Mouse (Mus musculus) erythroblast, embryonic 14.5 days (primary cell): ENCODE data around the gene Nacc2. TPM values are rescaled to one million over a fixed set of nuclear protein-coding genes. Genes with fewer than 3 reads are reported as not detected.
A peak's percentile ranks its signal among the peaks of the same experiment; 100 is the strongest.

Source experiments
- H3K27me3 ChIP-seq: 2 replicates; pipeline ENCODE4 v1.6.1; 2012; ENCODE audit warnings: inconsistent platforms; ENCODE audit not compliant: control insufficient read depth
- H3K36me3 ChIP-seq: 2 replicates; pipeline ENCODE4 v1.6.1; 2012; ENCODE audit warnings: mild to moderate bottlenecking, inconsistent platforms; ENCODE audit not compliant: control insufficient read depth
- H3K4me1 ChIP-seq: 2 replicates; pipeline ENCODE4 v1.6.1; 2012; ENCODE audit warnings: inconsistent platforms; ENCODE audit not compliant: control insufficient read depth
- H3K4me3 ChIP-seq: replicated peaks from 2 replicates; pipeline ENCODE3; 2012; ENCODE audit warnings: moderate library complexity, mild to moderate bottlenecking, inconsistent platforms
- H3K9me3 ChIP-seq: 2 replicates; pipeline ENCODE4 v1.6.1; 2012; ENCODE audit warnings: low read length, inconsistent platforms, mixed read lengths; ENCODE audit not compliant: control insufficient read depth
- GATA1 ChIP-seq: IDR thresholded peaks from 2 replicates; pipeline ENCODE4 v1.6.1; 2012; ENCODE audit warnings: low read length, inconsistent platforms, mixed read lengths
- TAL1 ChIP-seq: IDR thresholded peaks from 3 replicates; pipeline ENCODE4 v1.6.1; 2012; ENCODE audit warnings: low read length, inconsistent platforms, mixed read lengths
- polyA plus RNA-seq: library from polyadenylated mRNA; stranded (reverse); fragments of >175 nt; gene quantifications from 2 replicates; pipeline ENCODE4 v1.2.3, GENCODE M21; 2012

The Nacc2 gene
- polyA plus RNA-seq, 1 experiment: 0.17 TPM

GRCm38 (mm10) chr2:26140903-26141302 is 17.9 kb upstream of the Nacc2 start:
- Histone ChIP-seq H3K4me3 (peak overlapping the region; percentile 87), H3K9me3 (no peaks in the 10 kb centered on the region), H3K27me3 (no peaks in the 10 kb centered on the region), H3K36me3 (peaks cover 59% of the 10 kb centered on the region), H3K4me1 (peaks cover 57% of the 10 kb centered on the region)
- TF ChIP-seq TAL1 (no peak), GATA1 (no peak)

- peaks cover 58% of the 10 kb centered on the region for H3K4me1 ChIP-seq
- H3K4me3 ChIP-seq: peak overlapping the region; percentile 87
- TF ChIP-seq GATA1 (no peak), TAL1 (no peak)
- H3K36me3 ChIP-seq: peaks cover 63% of the 10 kb centered on the region
- no peaks in the 10 kb centered on the region for H3K27me3 ChIP-seq
- no peaks in the 10 kb centered on the region for H3K9me3 ChIP-seq
Observed at GRCm38 (mm10) chr2:26140292-26140819, 17.3 kb upstream of the Nacc2 start.

DNA sequence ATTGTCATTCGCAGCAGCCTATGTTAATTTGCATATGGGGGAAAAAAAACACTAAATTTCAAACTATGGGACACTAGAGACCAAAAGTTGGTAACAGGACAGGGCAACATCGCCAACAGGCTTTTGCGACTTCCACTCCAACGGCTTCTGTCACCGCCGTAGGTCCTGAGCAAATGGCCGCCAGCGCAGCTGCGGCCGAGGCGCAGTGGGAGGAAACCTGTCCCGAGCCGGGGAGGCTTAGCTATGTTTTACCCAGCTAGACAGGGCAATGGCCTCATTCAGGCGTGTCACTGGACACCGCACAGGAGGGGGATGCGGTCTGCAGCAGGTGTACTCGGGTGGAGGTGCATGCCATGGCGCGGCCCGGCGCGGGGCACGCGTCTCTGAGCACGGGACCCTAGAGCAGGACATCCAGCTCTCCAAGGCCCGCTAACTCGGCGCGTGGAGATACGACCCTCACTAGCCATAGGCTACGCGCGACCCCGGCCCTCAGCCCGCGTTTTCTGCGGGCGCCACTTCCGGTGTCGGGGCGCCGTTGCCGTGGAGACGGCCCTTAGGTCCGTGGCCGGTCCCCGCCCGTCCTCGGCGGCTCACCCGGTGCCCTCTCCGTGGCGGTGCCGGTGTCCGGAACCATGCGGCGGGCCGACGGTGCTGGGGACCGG is 16.7 kb upstream of the Nacc2 start:
- H3K27me3 ChIP-seq: no peaks in the 10 kb centered on the region
- no peaks in the 10 kb centered on the region for H3K9me3 ChIP-seq
- peaks cover 64% of the 10 kb centered on the region for H3K4me1 ChIP-seq
- H3K36me3 ChIP-seq: peaks cover 66% of the 10 kb centered on the region
- peak overlapping the region; percentile 87 for H3K4me3 ChIP-seq
- TF ChIP-seq TAL1 (no peak), GATA1 (no peak)

- TF ChIP-seq TAL1 (no peak), GATA1 (no peak)
- H3K36me3 ChIP-seq: peaks cover 63% of the 10 kb centered on the region
- H3K4me3 ChIP-seq: peak overlapping the region; percentile 87
- H3K4me1 ChIP-seq: peaks cover 68% of the 10 kb centered on the region
- H3K27me3 ChIP-seq: no peaks in the 10 kb centered on the region
- no peaks in the 10 kb centered on the region for H3K9me3 ChIP-seq
Observed at GRCm38 (mm10) chr2:26139034-26139544, 16.1 kb upstream of the Nacc2 start.

- no peak for TF ChIP-seq TAL1
- TF ChIP-seq GATA1: peak; percentile 32; the same call in 1 of the 2 replicates
- H3K4me3 ChIP-seq: peak overlapping the region; percentile 87
- peaks cover 57% of the 10 kb centered on the region for H3K36me3 ChIP-seq
- H3K27me3 ChIP-seq: no peaks in the 10 kb centered on the region
- H3K4me1 ChIP-seq: peaks cover 74% of the 10 kb centered on the region
- H3K9me3 ChIP-seq: no peaks in the 10 kb centered on the region
Observed at GRCm38 (mm10) chr2:26138252-26139033, 15.4 kb upstream of the Nacc2 start.

DNA sequence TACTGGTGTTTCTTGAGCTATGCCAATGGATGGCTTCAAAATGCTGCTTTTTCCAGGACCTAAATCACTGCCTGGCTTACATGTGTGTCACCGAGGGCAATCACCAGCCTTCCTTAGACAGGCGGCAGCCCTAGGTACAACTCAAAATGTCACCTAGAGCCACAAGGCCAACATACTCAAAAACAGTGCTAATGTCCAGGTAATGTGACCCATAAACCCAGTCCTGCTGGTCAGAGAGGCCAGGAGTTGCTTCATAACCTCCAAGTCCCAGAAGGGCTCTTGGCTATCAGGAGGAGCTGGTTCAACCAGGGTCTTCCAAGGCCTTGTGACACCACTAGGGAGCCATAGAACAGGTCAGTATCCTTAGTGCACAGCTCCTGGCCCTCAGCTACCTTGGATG is 11.6 kb upstream of the Nacc2 start:
- peaks cover 77% of the 10 kb centered on the region for H3K4me1 ChIP-seq
- H3K36me3 ChIP-seq: peaks cover 47% of the 10 kb centered on the region
- H3K4me3 ChIP-seq: no peak overlapping the region
- no peaks in the 10 kb centered on the region for H3K27me3 ChIP-seq
- TF ChIP-seq TAL1: no peak
- TF ChIP-seq GATA1: no peak
- H3K9me3 ChIP-seq: peaks cover 2% of the 10 kb centered on the region

GRCm38 (mm10) chr2:26132628-26133551 is 9.9 kb upstream of the Nacc2 start:
- H3K36me3 ChIP-seq: peaks cover 38% of the 10 kb centered on the region
- peaks cover 7% of the 10 kb centered on the region for H3K9me3 ChIP-seq
- peak overlapping the region; percentile 42 for H3K4me3 ChIP-seq
- TF ChIP-seq GATA1 (no peak), TAL1 (no peak)
- peaks cover 3% of the 10 kb centered on the region; the same call in 1 of the 2 replicates for H3K27me3 ChIP-seq
- H3K4me1 ChIP-seq: peaks cover 65% of the 10 kb centered on the region

DNA sequence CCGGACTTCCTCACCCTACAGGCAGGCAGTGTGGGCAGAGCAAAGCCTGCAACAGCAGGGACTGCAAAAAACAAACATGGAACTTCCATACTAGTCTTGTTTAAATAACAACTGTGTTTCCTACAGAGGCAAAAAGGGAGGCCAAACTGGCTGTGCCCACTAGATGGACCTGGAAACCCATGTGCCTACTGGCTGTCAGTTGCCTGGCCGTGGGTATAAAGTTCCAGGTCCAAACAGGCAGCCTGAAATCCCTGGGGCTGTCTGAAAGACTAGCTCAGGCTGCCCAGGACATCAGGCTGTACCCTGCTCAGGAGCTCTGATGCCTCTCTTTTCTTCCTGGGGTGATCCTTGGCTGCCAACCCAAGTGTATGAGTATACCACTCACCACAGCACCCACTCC is 8.3 kb upstream of the Nacc2 start:
- no peak overlapping the region for H3K4me3 ChIP-seq
- peaks cover 49% of the 10 kb centered on the region for H3K4me1 ChIP-seq
- peaks cover 3% of the 10 kb centered on the region; the same call in 1 of the 2 replicates for H3K27me3 ChIP-seq
- peaks cover 7% of the 10 kb centered on the region for H3K9me3 ChIP-seq
- peaks cover 22% of the 10 kb centered on the region for H3K36me3 ChIP-seq
- no peak for TF ChIP-seq GATA1
- no peak for TF ChIP-seq TAL1
